Mouse (Mus musculus): Measurements from ENCODE around the gene Rnf44. TPM values are rescaled to one million over a fixed set of nuclear protein-coding genes. Genes with fewer than 3 reads are reported as not detected.

Rnf44 gene
- 82.6 TPM for polyA plus RNA-seq (2015; fragmentation: Illumina TruSeq; extraction: RNeasy Lipid Tissue Mini Kit (QIAGEN cat#74804); ENCODE audit: low read depth, low replicate concordance)

DNA sequence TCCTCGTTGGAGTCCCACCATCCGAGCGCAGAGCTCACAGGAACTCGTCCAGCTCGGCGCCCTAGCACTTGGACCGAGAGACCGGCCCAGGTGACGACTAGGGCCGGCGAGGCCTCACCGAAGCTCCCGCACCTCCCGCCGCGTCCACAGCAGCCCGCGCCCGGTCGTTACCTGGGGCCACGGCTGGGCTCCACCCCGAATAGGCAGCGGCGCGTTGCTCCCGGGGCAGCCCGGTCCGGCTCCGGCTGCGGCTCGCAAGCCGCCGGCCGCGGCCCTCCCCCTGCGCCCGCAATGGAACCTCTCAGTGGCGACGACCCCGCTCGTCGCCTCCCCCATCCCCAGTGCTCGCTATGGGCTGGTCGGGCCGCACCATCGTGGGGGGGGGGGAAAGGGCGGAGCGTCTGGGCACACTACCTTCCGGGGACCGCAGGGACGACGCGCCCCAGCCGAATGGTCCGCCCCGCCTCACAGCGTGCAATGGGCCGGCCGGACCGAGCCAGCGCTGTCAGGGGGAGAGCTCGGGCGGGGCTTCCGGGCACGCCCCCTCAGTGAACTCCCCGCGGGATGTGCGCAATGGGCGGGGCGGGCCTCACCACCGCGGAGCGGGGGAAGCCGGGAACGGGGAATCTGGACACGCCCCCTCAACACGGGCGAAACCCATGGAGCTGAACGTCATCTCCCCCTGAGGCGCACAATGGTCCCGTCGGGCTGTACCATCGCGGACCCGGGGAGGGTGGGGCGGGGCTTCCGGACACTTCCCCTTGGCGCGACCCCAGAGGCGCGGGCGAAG, at the start of gene Rnf44:
TSS of gene Rnf44 (minus strand) at position 350 of the 790 bp plus-strand sequence.

DNA sequence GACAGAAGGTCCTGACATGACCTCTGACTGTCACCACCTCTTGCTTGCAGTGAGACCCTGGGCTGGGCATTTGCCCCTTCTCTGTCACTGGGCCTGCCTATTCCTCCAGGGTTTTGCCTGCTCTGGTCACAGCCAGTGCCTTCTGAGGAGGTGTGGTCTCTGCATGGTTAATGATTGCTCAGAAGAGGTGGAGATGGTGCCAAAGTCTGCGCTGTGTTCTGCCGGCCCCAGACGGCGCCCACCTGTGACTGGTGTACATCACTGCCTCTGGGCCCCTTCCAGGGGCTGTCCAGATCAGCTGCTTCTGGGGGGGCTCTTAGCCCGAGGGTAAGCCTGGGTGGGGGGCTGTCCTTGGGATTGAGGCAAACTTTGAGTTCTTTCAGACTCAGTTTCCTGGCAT, 7.5 kb upstream of the Rnf44 start, which contains the start of gene Cdhr2:
TSS of gene Cdhr2 (plus strand) at position 219 of the 400 bp plus-strand sequence.

Other genes starting within 250 kb of the Rnf44 start
- gene Thoc3, start 225.1 kb downstream of the Rnf44 start, polyA plus RNA-seq (2015; fragmentation: Illumina TruSeq; extraction: RNeasy Lipid Tissue Mini Kit (QIAGEN cat#74804); ENCODE audit: low read depth, low replicate concordance), result 29.4 TPM
- gene Simc1, start 190.1 kb downstream of the Rnf44 start, polyA plus RNA-seq (2015; fragmentation: Illumina TruSeq; extraction: RNeasy Lipid Tissue Mini Kit (QIAGEN cat#74804); ENCODE audit: low read depth, low replicate concordance), result 12.9 TPM
- gene 4833439L19Rik, start 128.5 kb downstream of the Rnf44 start, polyA plus RNA-seq (2015; fragmentation: Illumina TruSeq; extraction: RNeasy Lipid Tissue Mini Kit (QIAGEN cat#74804); ENCODE audit: low read depth, low replicate concordance), result 145 TPM
- gene Arl10, start 118.9 kb downstream of the Rnf44 start, polyA plus RNA-seq (2015; fragmentation: Illumina TruSeq; extraction: RNeasy Lipid Tissue Mini Kit (QIAGEN cat#74804); ENCODE audit: low read depth, low replicate concordance), result 24.1 TPM
- 30.5 TPM for gene Nop16, start 103.8 kb downstream of the Rnf44 start, polyA plus RNA-seq (2015; fragmentation: Illumina TruSeq; extraction: RNeasy Lipid Tissue Mini Kit (QIAGEN cat#74804); ENCODE audit: low read depth, low replicate concordance)
- gene Higd2a, start 103.7 kb downstream of the Rnf44 start, polyA plus RNA-seq (2015; fragmentation: Illumina TruSeq; extraction: RNeasy Lipid Tissue Mini Kit (QIAGEN cat#74804); ENCODE audit: low read depth, low replicate concordance), result 237 TPM
- gene Cltb, start 82.6 kb downstream of the Rnf44 start, polyA plus RNA-seq (2015; fragmentation: Illumina TruSeq; extraction: RNeasy Lipid Tissue Mini Kit (QIAGEN cat#74804); ENCODE audit: low read depth, low replicate concordance), result 254 TPM
- 43.2 TPM for gene Faf2, start 72.1 kb downstream of the Rnf44 start, polyA plus RNA-seq (2015; fragmentation: Illumina TruSeq; extraction: RNeasy Lipid Tissue Mini Kit (QIAGEN cat#74804); ENCODE audit: low read depth, low replicate concordance)
- 0.21 TPM for gene Cdhr2, start 7.6 kb upstream of the Rnf44 start, polyA plus RNA-seq (2015; fragmentation: Illumina TruSeq; extraction: RNeasy Lipid Tissue Mini Kit (QIAGEN cat#74804); ENCODE audit: low read depth, low replicate concordance)
- gene Gprin1, start 56.0 kb upstream of the Rnf44 start, polyA plus RNA-seq (2015; fragmentation: Illumina TruSeq; extraction: RNeasy Lipid Tissue Mini Kit (QIAGEN cat#74804); ENCODE audit: low read depth, low replicate concordance), result 60.0 TPM
- 548 TPM for gene Sncb, start 72.7 kb upstream of the Rnf44 start, polyA plus RNA-seq (2015; fragmentation: Illumina TruSeq; extraction: RNeasy Lipid Tissue Mini Kit (QIAGEN cat#74804); ENCODE audit: low read depth, low replicate concordance)
- not detected for gene Eif4e1b, start 90.1 kb upstream of the Rnf44 start, polyA plus RNA-seq (2015; fragmentation: Illumina TruSeq; extraction: RNeasy Lipid Tissue Mini Kit (QIAGEN cat#74804); ENCODE audit: low read depth, low replicate concordance)
- 73.2 TPM for gene Tspan17, start 95.5 kb upstream of the Rnf44 start, polyA plus RNA-seq (2015; fragmentation: Illumina TruSeq; extraction: RNeasy Lipid Tissue Mini Kit (QIAGEN cat#74804); ENCODE audit: low read depth, low replicate concordance)

All from brain, adult 10 weeks (tissue).